Mouse (Mus musculus) erythroblast, adult 5-6 weeks (primary cell): ENCODE measurements around the gene Osm. TPM values are rescaled to one million over a fixed set of nuclear protein-coding genes. Genes with fewer than 3 reads are reported as not detected.

Experiments
- ATAC-seq: replicated peaks from 2 replicates; pipeline ENCODE4 v1.8.0; 2016; ENCODE audit warnings: moderate number of reproducible peaks, mild to moderate bottlenecking, moderate TSS enrichment, inconsistent platforms; ENCODE audit not compliant: poor library complexity, low FRiP score, severe bottlenecking
- total RNA-seq, 2 experiments: library from RNA; stranded (forward) in 1 of 2; stranded (reverse) in 1 of 2; fragments of 150-400 nt in 1 of 2; fragments of 200-764, 138-1000 nt in 1 of 2; gene quantifications; 2 replicates each; pipeline versions ENCODE4 v1.2.3 to v1.2.4; 2015 to 2017; ENCODE audit warnings: low replicate concordance in 2 of 2

Gene Osm
- total RNA-seq (2015; ENCODE audit: low replicate concordance) (2.1 and 4.4 TPM in 2 replicates), total RNA-seq (2017; ENCODE audit: low replicate concordance) (2.1 and 6.4 TPM in 2 replicates)

- peak; percentile 63 for ATAC-seq
Measured at GRCm38 (mm10) chr11:4235665-4236545, at the start of gene Osm. Gene Osm, plus strand, starts transcription at chr11:4236420.

- ATAC-seq, result peak; percentile 99
Measured at GRCm38 (mm10) chr11:4186486-4187317, 49.5 kb upstream of the Osm start, which contains the start of gene Tbc1d10a. Gene Tbc1d10a, plus strand, starts transcription at chr11:4186789.

GRCm38 (mm10) chr11:4187318-4187700 lies 48.9 kb upstream of the Osm start:
- no peak for ATAC-seq

- no peak for ATAC-seq
Measured at GRCm38 (mm10) chr11:4189182-4189581, 47.0 kb upstream of the Osm start.

- ATAC-seq, result no peak
Measured at GRCm38 (mm10) chr11:4190677-4191076, 45.5 kb upstream of the Osm start.

GRCm38 (mm10) chr11:4192757-4193156 lies 43.5 kb upstream of the Osm start:
- ATAC-seq, result no peak

GRCm38 (mm10) chr11:4193420-4193819 lies 42.8 kb upstream of the Osm start:
- no peak for ATAC-seq

- ATAC-seq, result no peak
Measured at GRCm38 (mm10) chr11:4195597-4196031, 40.6 kb upstream of the Osm start.

GRCm38 (mm10) chr11:4196636-4197035 lies 39.6 kb upstream of the Osm start:
- ATAC-seq, result no peak

GRCm38 (mm10) chr11:4197691-4198090 lies 38.5 kb upstream of the Osm start:
- no peak for ATAC-seq

GRCm38 (mm10) chr11:4201981-4202700 lies 34.1 kb upstream of the Osm start:
- ATAC-seq, result no peak

GRCm38 (mm10) chr11:4202995-4203704 lies 33.1 kb upstream of the Osm start:
- ATAC-seq, result no peak

- ATAC-seq, result no peak
Measured at GRCm38 (mm10) chr11:4203705-4204074, 32.5 kb upstream of the Osm start.

GRCm38 (mm10) chr11:4205097-4205655 lies 31.0 kb upstream of the Osm start:
- ATAC-seq, result no peak

GRCm38 (mm10) chr11:4205951-4206350 lies 30.3 kb upstream of the Osm start:
- ATAC-seq, result no peak

- ATAC-seq, result no peak
Measured at GRCm38 (mm10) chr11:4206563-4206962, 29.7 kb upstream of the Osm start.

GRCm38 (mm10) chr11:4207655-4208054 lies 28.6 kb upstream of the Osm start:
- ATAC-seq, result no peak

- no peak for ATAC-seq
Measured at GRCm38 (mm10) chr11:4209556-4209955, 26.7 kb upstream of the Osm start.

GRCm38 (mm10) chr11:4210786-4211185 lies 25.4 kb upstream of the Osm start:
- no peak for ATAC-seq
